Mouse (Mus musculus) stomach, postnatal 0 days (tissue): Measurements from ENCODE around the gene Dsp. TPM values are rescaled to one million over a fixed set of nuclear protein-coding genes. Genes with fewer than 3 reads are reported as not detected.

Experiments
- ATAC-seq: fragments of 200-750 bp; cut with Nextera tagmentation; 2 replicates; pipeline ENCODE4 v1.8.0; 2017; ENCODE audit not compliant: low FRiP score, low TSS enrichment
- DNase-seq: peaks from one replicate; pipeline ENCODE4 v3.0.0-alpha.2; 2016; ENCODE audit warnings: low spot score
- H3K27ac ChIP-seq: fragments of 300-500 bp; sonication (generic); replicated peaks from 2 replicates; pipeline ENCODE4 v1.5.1; 2014; ENCODE audit warnings: mild to moderate bottlenecking, control low read depth
- H3K27me3 ChIP-seq: fragments of 300-500 bp; sonication (generic); 2 replicates; pipeline ENCODE4 v1.6.1; 2014; ENCODE audit warnings: low read length; ENCODE audit not compliant: control insufficient read depth, insufficient read depth
- H3K36me3 ChIP-seq: fragments of 300-500 bp; sonication (generic); 2 replicates; pipeline ENCODE4 v1.6.1; 2014; ENCODE audit warnings: low read length, mixed read lengths; ENCODE audit not compliant: control insufficient read depth, insufficient read depth
- H3K4me1 ChIP-seq: fragments of 300-500 bp; sonication (generic); replicated peaks from 2 replicates; pipeline ENCODE4 v1.6.1; 2014; ENCODE audit warnings: antibody characterized with exemption; ENCODE audit not compliant: control insufficient read depth, insufficient read depth
- H3K4me2 ChIP-seq: fragments of 300-500 bp; sonication (generic); replicated peaks from 2 replicates; pipeline ENCODE4 v1.6.1; 2014; ENCODE audit warnings: low read depth, mild to moderate bottlenecking, control low read depth, moderate library complexity
- H3K4me3 ChIP-seq: fragments of 300-500 bp; sonication (generic); 2 replicates; pipeline ENCODE4 v1.5.1; 2014; ENCODE audit warnings: low read depth, low read length, control low read depth
- H3K9ac ChIP-seq: fragments of 300-500 bp; sonication (generic); 2 replicates; pipeline ENCODE4 v1.6.1; 2014; ENCODE audit warnings: mild to moderate bottlenecking, low read length, control low read depth, mixed read lengths
- H3K9me3 ChIP-seq: fragments of 300-500 bp; sonication (generic); 2 replicates; pipeline ENCODE4 v1.6.1; 2016; ENCODE audit warnings: low read length; ENCODE audit not compliant: control insufficient read depth
- CTCF ChIP-seq: IDR thresholded peaks from 2 replicates; pipeline ENCODE4 v1.5.1; 2016; ENCODE audit warnings: antibody characterized with exemption, low read depth, mild to moderate bottlenecking, moderate library complexity
- EP300 ChIP-seq: optimal IDR thresholded peaks from 2 replicates; pipeline ENCODE3; 2016; ENCODE audit warnings: antibody characterized with exemption
- whole genome bisulfite sequencing: fragments of 180-500 bp; shearing (Covaris S2); extraction: QIAGEN DNeasy Blood & Tissue Kit; methylation state at CpG from one replicate; pipeline ENCODE4 v1.1.7; 2014; 5-methylcytosine and 5-hydroxymethylcytosine counted together
- polyA plus RNA-seq: library from polyadenylated mRNA; unstranded; fragments of >200 nt; fragmentation: Nextera tagmentation; extraction: Ambion mirVana; gene quantifications from 2 replicates; pipeline ENCODE4 v1.2.1, GENCODE M21; 2015

Dsp gene
- polyA plus RNA-seq, 1 experiment from 2014 or later, result 36.5 TPM

GRCm38 (mm10) chr13:38127683-38128082, 23.4 kb upstream of the Dsp start:
- no peak overlapping the region for H3K9ac ChIP-seq
- H3K27ac ChIP-seq, result 0 out of 2 replicates have a peak overlapping the region, but pooled peaks have one; percentile 56
- DNase-seq (no peak), ATAC-seq (no peak)
- H3K27me3 ChIP-seq, result no peaks in the 10 kb centered on the region
- no peaks in the 10 kb centered on the region; the same call in 1 of the 2 replicates for H3K4me1 ChIP-seq
- no peaks in the 10 kb centered on the region for H3K36me3 ChIP-seq
- no peaks in the 10 kb centered on the region for H3K9me3 ChIP-seq
- WGBS, result 75% methylated on average over 3 of the region's 3 CpGs
- no peak overlapping the region for H3K4me2 ChIP-seq
- H3K4me3 ChIP-seq, result no peak overlapping the region
- no peak for TF ChIP-seq EP300
- no peak for TF ChIP-seq CTCF

- DNase-seq, result no peak
- TF ChIP-seq EP300 (no peak), CTCF (no peak)
- no peak overlapping the region for H3K4me2 ChIP-seq
- H3K27me3 ChIP-seq, result no peaks in the 10 kb centered on the region
- H3K36me3 ChIP-seq, result no peaks in the 10 kb centered on the region
- H3K9me3 ChIP-seq, result no peaks in the 10 kb centered on the region
- H3K4me1 ChIP-seq, result no peaks in the 10 kb centered on the region; the same call in 1 of the 2 replicates
- no peak overlapping the region for H3K9ac ChIP-seq
- 48% methylated on average over 3 of the region's 3 CpGs for WGBS
- H3K27ac ChIP-seq, result 0 out of 2 replicates have a peak overlapping the region, but pooled peaks have one; percentile 56
- H3K4me3 ChIP-seq, result no peak overlapping the region
- ATAC-seq, result no peak
These were observed 22.8 kb upstream of the Dsp start for GRCm38 (mm10) chr13:38128246-38128645.

- TF ChIP-seq CTCF (no peak), EP300 (no peak)
- H3K9me3 ChIP-seq, result no peaks in the 10 kb centered on the region
- ATAC-seq (no peak), DNase-seq (no peak)
- H3K36me3 ChIP-seq, result no peaks in the 10 kb centered on the region
- H3K27ac ChIP-seq, result no peak overlapping the region
- no peaks in the 10 kb centered on the region for H3K4me1 ChIP-seq
- H3K9ac ChIP-seq, result no peak overlapping the region
- H3K27me3 ChIP-seq, result no peaks in the 10 kb centered on the region
- WGBS, result 69% methylated on average over 2 of the region's 2 CpGs
- no peak overlapping the region for H3K4me2 ChIP-seq
- no peak overlapping the region for H3K4me3 ChIP-seq
These were observed 21.6 kb upstream of the Dsp start for GRCm38 (mm10) chr13:38129492-38129891.

- no peak for ATAC-seq
- Histone ChIP-seq H3K9me3 (no peaks in the 10 kb centered on the region), H3K36me3 (no peaks in the 10 kb centered on the region), H3K27me3 (no peaks in the 10 kb centered on the region), H3K4me3 (no peak overlapping the region), H3K9ac (no peak overlapping the region), H3K4me2 (no peak overlapping the region), H3K4me1 (no peaks in the 10 kb centered on the region), H3K27ac (no peak overlapping the region)
- DNase-seq, result no peak
- TF ChIP-seq CTCF, result no peak
- WGBS, result 92% methylated on average over 9 of the region's 9 CpGs
These were observed 21.0 kb upstream of the Dsp start for GRCm38 (mm10) chr13:38130116-38130515.

- ATAC-seq (no peak), DNase-seq (no peak)
- Histone ChIP-seq H3K4me1 (no peaks in the 10 kb centered on the region), H3K4me3 (no peak overlapping the region), H3K27me3 (no peaks in the 10 kb centered on the region), H3K4me2 (no peak overlapping the region), H3K27ac (no peak overlapping the region), H3K36me3 (no peaks in the 10 kb centered on the region), H3K9ac (no peak overlapping the region), H3K9me3 (no peaks in the 10 kb centered on the region)
- WGBS, result 52% methylated on average over 7 of the region's 7 CpGs
- TF ChIP-seq CTCF (no peak), EP300 (no peak)
These were observed 18.0 kb upstream of the Dsp start for GRCm38 (mm10) chr13:38133016-38133528.

GRCm38 (mm10) chr13:38140521-38140920, 10.6 kb upstream of the Dsp start:
- no peak for TF ChIP-seq CTCF
- no peak for TF ChIP-seq EP300
- DNase-seq, result no peak
- Histone ChIP-seq H3K4me1 (no peaks in the 10 kb centered on the region), H3K27ac (no peak overlapping the region), H3K9me3 (no peaks in the 10 kb centered on the region), H3K27me3 (no peaks in the 10 kb centered on the region), H3K36me3 (no peaks in the 10 kb centered on the region), H3K4me2 (no peak overlapping the region), H3K9ac (no peak overlapping the region), H3K4me3 (no peak overlapping the region)
- 57% methylated on average over 1 of the region's 1 CpGs for WGBS
- ATAC-seq, result no peak
